Mouse (Mus musculus) heart, postnatal 10 days (tissue): ENCODE measurements at regions not wholly inside any gene's neighbourhood (a gene's known extent, or its start where the extent isn't known, plus 50 kb on each side); places are given as distances from the start of the nearest gene placed in this dataset.

ENCODE experiments used
- DNase-seq, 2 experiments: peaks; one replicate each; pipeline ENCODE4 v3.0.0; 2021
- intact Hi-C: fragments of 180-260 bp; cut with DNase I; formaldehyde crosslinking; loops from one replicate; pipeline ENCODE4 v1.15.1; 2025

GRCm38 (mm10) chr4:152953237-152953974, 475.7 kb upstream of the Kcnab2 start:
- DNase-seq, result no peak
- intact Hi-C loops, result no loop called here

GRCm38 (mm10) chr4:152948956-152949355, 471.3 kb upstream of the Kcnab2 start:
- no peak for DNase-seq
- intact Hi-C loops, result no loop called here

GRCm38 (mm10) chr4:152941159-152941558, 463.5 kb upstream of the Kcnab2 start:
- intact Hi-C loops, result no loop called here
- no peak for DNase-seq

GRCm38 (mm10) chr4:152936614-152937013, 458.9 kb upstream of the Kcnab2 start:
- intact Hi-C loops, result no loop called here
- DNase-seq, result no peak

GRCm38 (mm10) chr4:152935484-152935883, 457.8 kb upstream of the Kcnab2 start:
- intact Hi-C loops, result no loop called here
- no peak for DNase-seq

- intact Hi-C loops, result no loop called here
- DNase-seq, result no peak
Measured at GRCm38 (mm10) chr4:152928422-152928985, 450.8 kb upstream of the Kcnab2 start.

GRCm38 (mm10) chr4:152920261-152920660, 442.6 kb upstream of the Kcnab2 start:
- DNase-seq, result no peak
- intact Hi-C loops, result no loop called here

- intact Hi-C loops, result no loop called here
- DNase-seq, result no peak
Measured at GRCm38 (mm10) chr4:152919851-152920250, 442.2 kb upstream of the Kcnab2 start.

GRCm38 (mm10) chr4:152916576-152916975, 438.9 kb upstream of the Kcnab2 start:
- intact Hi-C loops, result no loop called here

GRCm38 (mm10) chr4:152913497-152913896, 435.8 kb upstream of the Kcnab2 start:
- no peak for DNase-seq
- intact Hi-C loops, result no loop called here

More at GRCm38 (mm10) chr4:152916576-152916975, 438.9 kb upstream of the Kcnab2 start:
- no peak for DNase-seq

GRCm38 (mm10) chr4:152912846-152913245, 435.2 kb upstream of the Kcnab2 start:
- no peak for DNase-seq
- intact Hi-C loops, result no loop called here

- peak; percentile 41 to 45 for DNase-seq
- intact Hi-C loops, result no loop called here
Measured at GRCm38 (mm10) chr4:152908235-152908634, 430.6 kb upstream of the Kcnab2 start.

- intact Hi-C loops, result no loop called here
- DNase-seq, result no peak
Measured at GRCm38 (mm10) chr4:152902851-152903250, 425.2 kb upstream of the Kcnab2 start.

GRCm38 (mm10) chr4:152900049-152900448, 422.4 kb upstream of the Kcnab2 start:
- DNase-seq, result no peak
- intact Hi-C loops, result no loop called here

GRCm38 (mm10) chr4:152895076-152895475, 417.4 kb upstream of the Kcnab2 start:
- intact Hi-C loops, result no loop called here
- no peak for DNase-seq

GRCm38 (mm10) chr4:152892997-152893396, 415.3 kb upstream of the Kcnab2 start:
- intact Hi-C loops, result no loop called here

GRCm38 (mm10) chr4:152889211-152889610, 411.5 kb upstream of the Kcnab2 start:
- intact Hi-C loops, result no loop called here
- no peak for DNase-seq

More at GRCm38 (mm10) chr4:152892997-152893396, 415.3 kb upstream of the Kcnab2 start:
- no peak for DNase-seq

GRCm38 (mm10) chr4:152888306-152888705, 410.6 kb upstream of the Kcnab2 start:
- DNase-seq, result no peak
- intact Hi-C loops, result no loop called here

GRCm38 (mm10) chr4:152886773-152887172, 409.1 kb upstream of the Kcnab2 start:
- no peak for DNase-seq
- intact Hi-C loops, result no loop called here

GRCm38 (mm10) chr4:152881433-152881930, 403.8 kb upstream of the Kcnab2 start:
- intact Hi-C loops, result no loop called here
- no peak for DNase-seq

GRCm38 (mm10) chr4:152880368-152880767, 402.7 kb upstream of the Kcnab2 start:
- intact Hi-C loops, result no loop called here
- no peak for DNase-seq

GRCm38 (mm10) chr4:152878941-152879340, 401.3 kb upstream of the Kcnab2 start:
- DNase-seq, result no peak
- intact Hi-C loops, result no loop called here
